Mouse (Mus musculus): ENCODE results near the gene Tmem185b. TPM values are rescaled to one million over a fixed set of nuclear protein-coding genes. Genes with fewer than 3 reads are reported as not detected.
A peak's percentile ranks its signal among the peaks of the same experiment; 100 is the strongest.

Gene Tmem185b
- polyA plus RNA-seq, 1 experiment: 15.8 TPM

DNA sequence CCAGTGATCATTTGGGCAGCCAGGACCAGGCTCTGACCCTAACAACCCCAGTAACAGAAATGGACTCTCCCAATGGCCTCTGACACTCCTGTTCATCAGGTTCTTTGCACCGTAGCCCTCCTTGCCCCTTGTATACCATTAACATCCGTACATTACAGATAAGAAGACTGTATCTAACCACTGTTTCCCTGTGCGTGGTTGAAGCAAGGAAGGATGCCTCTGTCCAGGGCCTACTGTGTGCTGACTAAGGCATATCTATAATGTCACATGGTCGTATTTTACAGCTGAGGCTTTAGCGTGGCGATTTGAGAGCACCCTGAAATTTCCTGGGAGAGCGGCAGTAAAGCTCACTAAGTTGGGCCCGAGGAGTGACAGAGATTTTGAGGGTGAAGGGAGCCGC is 15.6 kb upstream of the Tmem185b start:
- TF ChIP-seq USF1 (IDR thresholded peaks at IDR 0.05; ENCODE audit: low read depth) (no peak), REST (IDR thresholded peaks at IDR 0.05; ENCODE audit: insufficient read depth, insufficient read length) (no peak), TCF12 (IDR thresholded peaks at IDR 0.05; ENCODE audit: insufficient read depth, poor library complexity, severe bottlenecking) (no peak), CEBPB (IDR thresholded peaks at IDR 0.05; ENCODE audit: insufficient read depth, poor library complexity, severe bottlenecking) (no peak), TCF3 (IDR thresholded peaks at IDR 0.05; ENCODE audit: insufficient read length, low read depth) (no peak), MAX (IDR thresholded peaks at IDR 0.05; ENCODE audit: low read depth) (no peak), SRF (IDR thresholded peaks at IDR 0.05; ENCODE audit: control insufficient read depth, insufficient read length, low read depth) (no peak)
- no peak overlapping the region for H3K4me2 ChIP-seq (ENCODE audit: low read depth)

DNA sequence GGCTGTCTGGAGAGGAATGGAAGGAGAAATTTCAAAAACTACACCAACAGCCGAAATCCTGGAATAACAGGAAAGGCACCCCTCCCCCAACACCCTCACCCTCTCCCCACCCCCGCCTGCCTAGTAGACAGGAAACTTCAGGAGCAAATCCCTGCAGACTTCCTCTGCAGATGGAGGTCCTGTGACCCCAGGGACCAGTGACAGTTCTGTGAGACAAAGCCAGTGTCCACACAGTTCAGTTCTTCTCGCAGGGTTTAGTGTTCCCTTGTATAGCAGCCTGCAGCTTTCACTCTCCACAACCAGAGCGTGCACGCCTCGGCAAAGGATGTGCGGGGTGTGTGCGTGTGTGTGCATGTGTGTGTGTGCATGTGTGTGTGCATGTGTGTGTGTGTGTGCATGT is 15.1 kb upstream of the Tmem185b start:
- H3ac ChIP-seq (ENCODE audit: control insufficient read depth, insufficient read length): no peak overlapping the region
- no peak for TF ChIP-seq USF1 (IDR thresholded peaks at IDR 0.05; ENCODE audit: low read depth)
- H3K4me3 ChIP-seq: no peak overlapping the region
- H3K36me3 ChIP-seq (ENCODE audit: control insufficient read depth, insufficient read depth): no peaks in the 10 kb centered on the region
- no peaks in the 10 kb centered on the region for H3K79me2 ChIP-seq (ENCODE audit: control insufficient read depth, insufficient read depth)
- no peaks in the 10 kb centered on the region for H3K27me3 ChIP-seq (ENCODE audit: control insufficient read depth, insufficient read depth, insufficient read length)
- no peak overlapping the region for H3K4me2 ChIP-seq (ENCODE audit: low read depth)

More for the DNA sequence above, 15.6 kb upstream of the Tmem185b start:
- no peaks in the 10 kb centered on the region for H3K36me3 ChIP-seq (ENCODE audit: control insufficient read depth, insufficient read depth)
- H3ac ChIP-seq (ENCODE audit: control insufficient read depth, insufficient read length): no peak overlapping the region
- H3K4me3 ChIP-seq: no peak overlapping the region
- no peaks in the 10 kb centered on the region for H3K27me3 ChIP-seq (ENCODE audit: control insufficient read depth, insufficient read depth, insufficient read length)
- no peaks in the 10 kb centered on the region for H3K79me2 ChIP-seq (ENCODE audit: control insufficient read depth, insufficient read depth)

DNA sequence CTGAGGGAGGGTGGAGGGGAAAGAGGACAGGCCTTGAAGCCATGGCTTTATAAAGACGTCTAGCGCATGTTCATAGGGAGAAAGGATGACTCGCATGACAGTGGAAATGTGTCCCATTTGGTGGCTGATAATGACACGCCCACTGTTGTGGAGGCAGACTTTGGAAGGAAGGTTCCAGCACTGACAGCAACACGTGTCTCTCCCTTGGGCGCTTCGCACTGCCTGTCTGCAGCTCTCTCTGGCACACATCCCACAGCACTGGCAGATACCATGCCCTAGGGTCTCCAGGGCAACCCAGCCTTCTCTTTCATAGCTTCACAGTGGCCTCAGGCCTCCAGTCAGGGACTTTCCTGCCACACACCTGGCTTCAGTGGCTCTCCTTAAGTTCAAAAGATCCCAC is 7.9 kb upstream of the Tmem185b start:
- no peak overlapping the region for H3K4me2 ChIP-seq (ENCODE audit: low read depth)
- no peaks in the 10 kb centered on the region for H3K36me3 ChIP-seq (ENCODE audit: control insufficient read depth, insufficient read depth)
- H3K79me2 ChIP-seq (ENCODE audit: control insufficient read depth, insufficient read depth): no peaks in the 10 kb centered on the region
- H3K4me3 ChIP-seq: no peak overlapping the region
- TF ChIP-seq MYOD1 (IDR thresholded peaks at IDR 0.05; ENCODE audit: control insufficient read depth in 1 of 3, insufficient read length in 2 of 3, low read depth in 2 of 3) (peak in 1 of 3 experiments; percentile 6), POLR2A (IDR thresholded peaks at IDR 0.05; ENCODE audit: insufficient read length, low read depth) (no peak)
- H3ac ChIP-seq (ENCODE audit: control insufficient read depth, insufficient read length): no peak overlapping the region
- no peaks in the 10 kb centered on the region for H3K27me3 ChIP-seq (ENCODE audit: control insufficient read depth, insufficient read depth, insufficient read length)

DNA sequence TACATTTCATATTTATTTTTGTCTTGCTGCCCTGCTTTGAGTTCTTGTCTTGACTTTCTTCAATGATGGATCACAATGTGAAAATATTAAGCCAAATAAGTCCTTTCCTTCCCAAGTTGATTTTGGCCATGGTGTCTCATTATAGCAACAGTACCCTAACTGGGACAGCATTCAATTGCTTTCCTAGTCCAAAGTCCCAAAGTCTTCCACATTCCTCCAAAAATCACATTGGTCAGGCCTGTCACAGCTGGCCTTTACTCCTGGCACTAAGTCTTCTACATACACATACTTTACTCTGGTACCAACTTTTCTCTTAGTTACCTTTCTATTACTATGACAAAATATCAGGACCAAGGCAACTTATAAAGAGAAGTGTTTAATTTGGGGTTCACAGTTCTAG is 7.2 kb upstream of the Tmem185b start:
- Histone ChIP-seq H3K36me3 (ENCODE audit: control insufficient read depth, insufficient read depth) (no peaks in the 10 kb centered on the region), H3K4me3 (no peak overlapping the region), H3ac (ENCODE audit: control insufficient read depth, insufficient read length) (no peak overlapping the region), H3K4me2 (ENCODE audit: low read depth) (no peak overlapping the region), H3K27me3 (ENCODE audit: control insufficient read depth, insufficient read depth, insufficient read length) (no peaks in the 10 kb centered on the region), H3K79me2 (ENCODE audit: control insufficient read depth, insufficient read depth) (no peaks in the 10 kb centered on the region)
- no peak for TF ChIP-seq TCF3 (IDR thresholded peaks at IDR 0.05; ENCODE audit: insufficient read length, low read depth)
- TF ChIP-seq MYOD1 (IDR thresholded peaks at IDR 0.05; ENCODE audit: control insufficient read depth in 1 of 3, insufficient read length in 2 of 3, low read depth in 2 of 3): no peak
- no peak for TF ChIP-seq REST (IDR thresholded peaks at IDR 0.05; ENCODE audit: insufficient read depth, insufficient read length)
- no peak for TF ChIP-seq USF1 (IDR thresholded peaks at IDR 0.05; ENCODE audit: low read depth)
- TF ChIP-seq E2F4 (IDR thresholded peaks at IDR 0.05; ENCODE audit: insufficient read depth): no peak
- TF ChIP-seq CEBPB (IDR thresholded peaks at IDR 0.05; ENCODE audit: insufficient read depth, poor library complexity, severe bottlenecking): no peak
- no peak for TF ChIP-seq POLR2AphosphoS2 (IDR thresholded peaks at IDR 0.05; ENCODE audit: insufficient read length, low read depth)
- no peak for TF ChIP-seq SRF (IDR thresholded peaks at IDR 0.05; ENCODE audit: control insufficient read depth, insufficient read length, low read depth)
- no peak for TF ChIP-seq MAX (IDR thresholded peaks at IDR 0.05; ENCODE audit: low read depth)
- TF ChIP-seq POLR2A (IDR thresholded peaks at IDR 0.05; ENCODE audit: insufficient read length, low read depth): no peak
- no peak for TF ChIP-seq TCF12 (IDR thresholded peaks at IDR 0.05; ENCODE audit: insufficient read depth, poor library complexity, severe bottlenecking)
- TF ChIP-seq MYOG (IDR thresholded peaks at IDR 0.05; ENCODE audit: control insufficient read depth in 1 of 3, insufficient read depth in 1 of 3, insufficient read length in 2 of 3, low read depth in 2 of 3): no peak

DNA sequence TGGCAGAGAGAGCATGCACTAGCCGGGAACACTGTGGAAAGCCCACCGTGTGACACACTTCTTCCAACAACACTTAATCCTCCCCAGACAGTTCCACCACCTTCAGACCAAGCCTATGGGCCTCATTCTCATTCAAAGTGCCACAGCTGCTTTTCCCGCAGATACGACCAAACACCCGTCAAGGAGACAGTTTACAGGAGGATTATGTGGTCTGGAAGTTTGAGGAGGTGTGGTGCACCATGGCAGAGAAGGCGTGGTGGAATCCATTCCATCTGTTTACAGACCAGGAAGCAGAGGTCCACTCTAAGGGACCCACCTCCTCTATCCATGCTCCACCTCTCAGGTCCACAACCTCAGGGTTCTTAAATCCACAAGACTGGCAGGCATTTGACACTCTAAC is 6.7 kb upstream of the Tmem185b start:
- Histone ChIP-seq H3K27me3 (ENCODE audit: control insufficient read depth, insufficient read depth, insufficient read length) (no peaks in the 10 kb centered on the region), H3K36me3 (ENCODE audit: control insufficient read depth, insufficient read depth) (no peaks in the 10 kb centered on the region), H3ac (ENCODE audit: control insufficient read depth, insufficient read length) (no peak overlapping the region), H3K4me2 (ENCODE audit: low read depth) (no peak overlapping the region), H3K4me3 (no peak overlapping the region), H3K79me2 (ENCODE audit: control insufficient read depth, insufficient read depth) (no peaks in the 10 kb centered on the region)
- no peak for TF ChIP-seq POLR2A (IDR thresholded peaks at IDR 0.05; ENCODE audit: insufficient read length, low read depth)
- no peak for TF ChIP-seq CEBPB (IDR thresholded peaks at IDR 0.05; ENCODE audit: insufficient read depth, poor library complexity, severe bottlenecking)
- no peak for TF ChIP-seq USF1 (IDR thresholded peaks at IDR 0.05; ENCODE audit: low read depth)
- no peak for TF ChIP-seq TCF3 (IDR thresholded peaks at IDR 0.05; ENCODE audit: insufficient read length, low read depth)
- TF ChIP-seq MYOD1 (IDR thresholded peaks at IDR 0.05; ENCODE audit: control insufficient read depth in 1 of 3, insufficient read length in 2 of 3, low read depth in 2 of 3): no peak
- TF ChIP-seq REST (IDR thresholded peaks at IDR 0.05; ENCODE audit: insufficient read depth, insufficient read length): no peak
- TF ChIP-seq MAX (IDR thresholded peaks at IDR 0.05; ENCODE audit: low read depth): no peak
- TF ChIP-seq MYOG (IDR thresholded peaks at IDR 0.05; ENCODE audit: control insufficient read depth in 1 of 3, insufficient read depth in 1 of 3, insufficient read length in 2 of 3, low read depth in 2 of 3): no peak
- no peak for TF ChIP-seq POLR2AphosphoS2 (IDR thresholded peaks at IDR 0.05; ENCODE audit: insufficient read length, low read depth)
- no peak for TF ChIP-seq E2F4 (IDR thresholded peaks at IDR 0.05; ENCODE audit: insufficient read depth)
- TF ChIP-seq SRF (IDR thresholded peaks at IDR 0.05; ENCODE audit: control insufficient read depth, insufficient read length, low read depth): no peak
- TF ChIP-seq TCF12 (IDR thresholded peaks at IDR 0.05; ENCODE audit: insufficient read depth, poor library complexity, severe bottlenecking): no peak
